Mouse (Mus musculus) hindbrain, embryonic 12.5 days (tissue): ENCODE data around the gene Phf19. TPM values are rescaled to one million over a fixed set of nuclear protein-coding genes. Genes with fewer than 3 reads are reported as not detected.

Source experiments
- ATAC-seq: fragments of 200-750 bp; cut with Nextera tagmentation; 2 replicates; pipeline ENCODE4 v1.8.0; 2017; ENCODE audit warnings: moderate TSS enrichment; ENCODE audit not compliant: low FRiP score
- H3K27ac ChIP-seq: fragments of 300-500 bp; sonication (generic); 2 replicates; pipeline ENCODE4 v1.5.1; 2016; ENCODE audit warnings: mild to moderate bottlenecking
- H3K27me3 ChIP-seq: fragments of 300-500 bp; sonication (generic); 2 replicates; pipeline ENCODE4 v1.6.1; 2016; ENCODE audit warnings: mild to moderate bottlenecking
- H3K36me3 ChIP-seq: fragments of 300-500 bp; sonication (generic); 2 replicates; pipeline ENCODE4 v1.6.1; 2016; ENCODE audit warnings: mild to moderate bottlenecking
- H3K4me1 ChIP-seq: fragments of 300-500 bp; sonication (generic); 2 replicates; pipeline ENCODE4 v1.6.1; 2016
- H3K4me2 ChIP-seq: fragments of 300-500 bp; sonication (generic); replicated peaks from 2 replicates; pipeline ENCODE4 v1.6.1; 2016; ENCODE audit warnings: mild to moderate bottlenecking
- H3K4me3 ChIP-seq: fragments of 300-500 bp; sonication (generic); 2 replicates; pipeline ENCODE4 v1.5.1; 2016; ENCODE audit warnings: mild to moderate bottlenecking
- H3K9ac ChIP-seq: fragments of 300-500 bp; sonication (generic); 2 replicates; pipeline ENCODE4 v1.6.1; 2016; ENCODE audit warnings: mild to moderate bottlenecking, moderate library complexity
- H3K9me3 ChIP-seq: fragments of 300-500 bp; sonication (generic); replicated peaks from 2 replicates; pipeline ENCODE4 v1.6.1; 2016; ENCODE audit warnings: mild to moderate bottlenecking
- WGBS: fragments of 180-500 bp; shearing (Covaris S2); methylation state at CpG from one replicate; pipeline ENCODE4 v1.1.7; 2016; 5-methylcytosine and 5-hydroxymethylcytosine counted together
- polyA plus RNA-seq: library from polyadenylated mRNA; unstranded; fragments of >200 nt; fragmentation: Nextera tagmentation; extraction: Ambion mirVana; gene quantifications from 2 replicates; pipeline ENCODE4 v1.2.1, GENCODE M21; 2016

Gene Phf19
- polyA plus RNA-seq, 1 experiment from 2014 or later, result 1.6 TPM

GRCm38 (mm10) chr2:34953547-34954116 lies 39.8 kb upstream of the Phf19 start:
- no peak for ATAC-seq
- H3K9me3 ChIP-seq, result no peaks in the 10 kb centered on the region
- WGBS, result 86% methylated on average over 2 of the region's 2 CpGs
- H3K27ac ChIP-seq, result no peak overlapping the region
- no peak overlapping the region for H3K4me2 ChIP-seq
- no peak overlapping the region for H3K4me3 ChIP-seq
- H3K36me3 ChIP-seq, result no peaks in the 10 kb centered on the region
- H3K9ac ChIP-seq, result no peak overlapping the region
- H3K4me1 ChIP-seq, result no peaks in the 10 kb centered on the region
- no peaks in the 10 kb centered on the region; the same call in 1 of the 2 replicates for H3K27me3 ChIP-seq

GRCm38 (mm10) chr2:34953018-34953417 lies 39.2 kb upstream of the Phf19 start:
- H3K4me3 ChIP-seq, result no peak overlapping the region
- no peak for ATAC-seq
- H3K27me3 ChIP-seq, result no peaks in the 10 kb centered on the region
- H3K4me2 ChIP-seq, result no peak overlapping the region
- H3K9ac ChIP-seq, result no peak overlapping the region
- no peaks in the 10 kb centered on the region for H3K9me3 ChIP-seq
- no peaks in the 10 kb centered on the region for H3K4me1 ChIP-seq
- whole genome bisulfite sequencing, result 73% methylated on average over 4 of the region's 4 CpGs
- H3K36me3 ChIP-seq, result no peaks in the 10 kb centered on the region
- H3K27ac ChIP-seq, result no peak overlapping the region

GRCm38 (mm10) chr2:34951469-34951868 lies 37.6 kb upstream of the Phf19 start:
- Histone ChIP-seq H3K9ac (no peak overlapping the region), H3K4me1 (no peaks in the 10 kb centered on the region), H3K27me3 (no peaks in the 10 kb centered on the region), H3K36me3 (no peaks in the 10 kb centered on the region), H3K9me3 (no peaks in the 10 kb centered on the region), H3K27ac (no peak overlapping the region), H3K4me3 (no peak overlapping the region), H3K4me2 (no peak overlapping the region)
- no peak for ATAC-seq

GRCm38 (mm10) chr2:34948622-34949021 lies 34.8 kb upstream of the Phf19 start:
- ATAC-seq, result no peak
- 51% methylated on average over 2 of the region's 2 CpGs for WGBS
- Histone ChIP-seq H3K27me3 (no peaks in the 10 kb centered on the region), H3K27ac (no peak overlapping the region), H3K4me3 (no peak overlapping the region), H3K36me3 (no peaks in the 10 kb centered on the region), H3K9ac (no peak overlapping the region), H3K4me1 (0 out of 2 replicates have a peak, but pooled peaks cover 2% of the 10 kb centered on the region), H3K4me2 (no peak overlapping the region), H3K9me3 (no peaks in the 10 kb centered on the region)

GRCm38 (mm10) chr2:34946046-34946445 lies 32.2 kb upstream of the Phf19 start:
- no peak overlapping the region for H3K9ac ChIP-seq
- H3K4me1 ChIP-seq, result 0 out of 2 replicates have a peak, but pooled peaks cover 4% of the 10 kb centered on the region
- no peak overlapping the region for H3K4me2 ChIP-seq
- no peak for ATAC-seq
- H3K36me3 ChIP-seq, result no peaks in the 10 kb centered on the region
- WGBS, result 52% methylated on average over 4 of the region's 4 CpGs
- H3K27ac ChIP-seq, result no peak overlapping the region
- no peak overlapping the region for H3K4me3 ChIP-seq
- H3K9me3 ChIP-seq, result no peaks in the 10 kb centered on the region
- H3K27me3 ChIP-seq, result no peaks in the 10 kb centered on the region

- Histone ChIP-seq H3K4me1 (0 out of 2 replicates have a peak, but pooled peaks cover 5% of the 10 kb centered on the region), H3K9me3 (no peaks in the 10 kb centered on the region), H3K4me2 (no peak overlapping the region), H3K36me3 (no peaks in the 10 kb centered on the region), H3K9ac (no peak overlapping the region), H3K4me3 (no peak overlapping the region), H3K27ac (no peak overlapping the region), H3K27me3 (no peaks in the 10 kb centered on the region)
- no peak for ATAC-seq
- WGBS, result 82% methylated on average over 4 of the region's 4 CpGs
Observed at GRCm38 (mm10) chr2:34945580-34945979, 31.8 kb upstream of the Phf19 start.

GRCm38 (mm10) chr2:34944761-34945160 lies 30.9 kb upstream of the Phf19 start:
- H3K4me3 ChIP-seq, result no peak overlapping the region
- H3K4me2 ChIP-seq, result no peak overlapping the region
- no peaks in the 10 kb centered on the region for H3K9me3 ChIP-seq
- no peak for ATAC-seq
- H3K36me3 ChIP-seq, result no peaks in the 10 kb centered on the region
- no peak overlapping the region for H3K9ac ChIP-seq
- H3K4me1 ChIP-seq, result 0 out of 2 replicates have a peak, but pooled peaks cover 5% of the 10 kb centered on the region
- H3K27me3 ChIP-seq, result no peaks in the 10 kb centered on the region
- H3K27ac ChIP-seq, result no peak overlapping the region
- WGBS, result 33% methylated on average over 8 of the region's 8 CpGs

GRCm38 (mm10) chr2:34943556-34944120 lies 29.8 kb upstream of the Phf19 start:
- no peak overlapping the region for H3K9ac ChIP-seq
- H3K4me3 ChIP-seq, result no peak overlapping the region
- no peaks in the 10 kb centered on the region for H3K27me3 ChIP-seq
- H3K36me3 ChIP-seq, result no peaks in the 10 kb centered on the region
- WGBS, result 84% methylated on average over 13 of the region's 13 CpGs
- no peak for ATAC-seq
- H3K27ac ChIP-seq, result no peak overlapping the region
- 0 out of 2 replicates have a peak, but pooled peaks cover 6% of the 10 kb centered on the region for H3K4me1 ChIP-seq
- H3K4me2 ChIP-seq, result no peak overlapping the region
- no peaks in the 10 kb centered on the region for H3K9me3 ChIP-seq

GRCm38 (mm10) chr2:34941061-34941675 lies 27.3 kb upstream of the Phf19 start:
- Histone ChIP-seq H3K9me3 (no peaks in the 10 kb centered on the region), H3K36me3 (no peaks in the 10 kb centered on the region), H3K4me3 (no peak overlapping the region), H3K27ac (no peak overlapping the region), H3K4me2 (no peak overlapping the region), H3K9ac (no peak overlapping the region), H3K27me3 (no peaks in the 10 kb centered on the region), H3K4me1 (0 out of 2 replicates have a peak, but pooled peaks cover 7% of the 10 kb centered on the region)
- no peak for ATAC-seq
- WGBS, result 64% methylated on average over 11 of the region's 11 CpGs

GRCm38 (mm10) chr2:34940246-34940645 lies 26.4 kb upstream of the Phf19 start:
- Histone ChIP-seq H3K27ac (no peak overlapping the region), H3K4me1 (0 out of 2 replicates have a peak, but pooled peaks cover 7% of the 10 kb centered on the region), H3K36me3 (no peaks in the 10 kb centered on the region), H3K9ac (no peak overlapping the region), H3K4me2 (no peak overlapping the region), H3K9me3 (no peaks in the 10 kb centered on the region), H3K4me3 (no peak overlapping the region), H3K27me3 (no peaks in the 10 kb centered on the region)
- WGBS, result 74% methylated on average over 5 of the region's 5 CpGs
- no peak for ATAC-seq

- H3K9me3 ChIP-seq, result no peaks in the 10 kb centered on the region
- no peak overlapping the region for H3K4me3 ChIP-seq
- no peak overlapping the region for H3K27ac ChIP-seq
- H3K36me3 ChIP-seq, result no peaks in the 10 kb centered on the region
- ATAC-seq, result no peak
- WGBS, result 74% methylated on average over 8 of the region's 8 CpGs
- no peak overlapping the region for H3K4me2 ChIP-seq
- H3K9ac ChIP-seq, result no peak overlapping the region
- no peaks in the 10 kb centered on the region for H3K27me3 ChIP-seq
- H3K4me1 ChIP-seq, result 0 out of 2 replicates have a peak, but pooled peaks cover 5% of the 10 kb centered on the region
Observed at GRCm38 (mm10) chr2:34938269-34939208, 24.7 kb upstream of the Phf19 start.

- no peak for ATAC-seq
- WGBS, result 48% methylated on average over 5 of the region's 5 CpGs
Observed at GRCm38 (mm10) chr2:34937460-34937859, 23.6 kb upstream of the Phf19 start.

More at GRCm38 (mm10) chr2:34937460-34937859, 23.6 kb upstream of the Phf19 start:
- Histone ChIP-seq H3K4me3 (no peak overlapping the region), H3K36me3 (no peaks in the 10 kb centered on the region), H3K27me3 (no peaks in the 10 kb centered on the region), H3K27ac (no peak overlapping the region), H3K9me3 (no peaks in the 10 kb centered on the region), H3K4me2 (no peak overlapping the region), H3K4me1 (0 out of 2 replicates have a peak, but pooled peaks cover 5% of the 10 kb centered on the region), H3K9ac (no peak overlapping the region)
